Mouse (Mus musculus): ENCODE measurements around the gene Gadd45a. TPM values are rescaled to one million over a fixed set of nuclear protein-coding genes. Genes with fewer than 3 reads are reported as not detected.

The Gadd45a gene
- total RNA-seq, 2 experiments from 2014 or later, result 32.5 to 36.8 TPM

Other genes with a start within 250 kb of the Gadd45a start
- not detected for gene Vmn1r39, start 226.8 kb downstream of the Gadd45a start, total RNA-seq (2021)
- 10 to 100 TPM; 23.8 to 32.3 TPM for gene Gng12, start 141.1 kb downstream of the Gadd45a start, total RNA-seq (2021)
- 100 to 1,000 TPM; 265 to 268 TPM for gene Serbp1, start 200.7 kb upstream of the Gadd45a start, total RNA-seq (2021)